Mouse (Mus musculus) brain, adult 10 weeks (tissue): ENCODE results near the gene Mettl14. TPM values are rescaled to one million over a fixed set of nuclear protein-coding genes. Genes with fewer than 3 reads are reported as not detected.

Source experiments
- polyA plus RNA-seq: library from polyadenylated mRNA; stranded (reverse); fragments of 350-450 nt; fragmentation: Illumina TruSeq; extraction: RNeasy Lipid Tissue Mini Kit (QIAGEN cat#74804); gene quantifications from one replicate; pipeline ENCODE4 v1.2.3, GENCODE M21; 2015; ENCODE audit warnings: low read depth, low replicate concordance

The Mettl14 gene
- polyA plus RNA-seq, result 16.9 TPM

DNA sequence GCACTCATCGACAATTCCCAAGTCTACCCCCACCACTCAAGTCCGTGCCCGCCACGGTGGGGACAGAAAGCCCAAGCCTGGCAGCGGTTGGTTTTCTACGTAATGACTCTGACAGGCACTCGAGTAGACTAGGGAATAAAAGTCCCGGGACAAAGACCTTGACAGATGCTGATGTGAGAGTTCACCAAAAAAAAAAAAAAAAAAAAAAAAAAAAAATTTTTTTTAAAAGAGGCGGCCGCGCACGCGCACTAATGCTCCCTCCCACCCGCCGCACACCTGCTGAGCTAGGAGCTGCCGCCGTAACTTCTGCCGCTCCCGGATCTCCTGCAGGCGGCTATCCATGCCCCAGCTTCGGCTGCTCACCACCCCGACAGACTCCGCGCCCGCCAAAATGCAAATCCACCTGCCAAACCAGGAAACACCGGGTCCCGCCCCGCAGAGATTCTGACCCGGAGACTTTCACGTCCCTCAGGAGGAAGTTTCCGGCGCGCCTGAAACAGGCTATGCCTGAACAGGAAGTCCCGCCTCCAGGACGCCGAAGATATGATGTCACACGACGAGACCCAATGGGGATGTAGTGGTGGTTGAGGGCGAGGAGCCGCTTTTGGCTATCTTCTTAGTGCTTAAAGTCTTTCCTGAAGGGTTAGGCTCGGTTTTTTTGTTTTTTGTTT, at the start of gene Mettl14:
Gene Mettl14 (minus strand): TSS at position 623 of the 671 bp plus-strand sequence.

Other genes starting within 250 kb of the Mettl14 start
- gene Synpo2, start 150.0 kb downstream of the Mettl14 start, polyA plus RNA-seq, result 7.5 TPM
- 7.7 TPM for gene Sec24d, start 118.7 kb downstream of the Mettl14 start, polyA plus RNA-seq
- gene Prss12, start 60.8 kb upstream of the Mettl14 start, polyA plus RNA-seq, result 13.8 TPM